7 mouse cellular contexts compared by ENCODE assay signal in genomic region chr16:89991701-89992152, GRCm38 (mm10).
DNase-seq lines count a peak whose midpoint lies in the region; ATAC-seq and TF ChIP-seq lines count a peak whose summit lies in the region.

No protein-coding gene starts in this region.

- 0 out of 2 replicates have a peak, but pooled peaks cover 9% of the 10 kb centered on the region for H3K36me3 ChIP-seq in limb, embryonic 14.5 days (ENCODE audit: control insufficient read depth, insufficient read depth, low read length)
- H3K36me3 ChIP-seq in forebrain, embryonic 15.5 days = no peaks in the 10 kb centered on the region
- peaks cover 7% of the 10 kb centered on the region for H3K36me3 ChIP-seq in forebrain, embryonic 12.5 days (replicated peaks)

- no peak overlapping the region for H3K4me3 ChIP-seq in limb, embryonic 14.5 days (replicated peaks; ENCODE audit: low read length)
- no peak overlapping the region for H3K4me3 ChIP-seq in forebrain, embryonic 15.5 days
- no peak overlapping the region for H3K4me3 ChIP-seq in forebrain, embryonic 12.5 days (replicated peaks)

- no peaks in the 10 kb centered on the region for H3K27me3 ChIP-seq in limb, embryonic 14.5 days (ENCODE audit: control insufficient read depth, insufficient read depth, low read length)
- H3K27me3 ChIP-seq in forebrain, embryonic 15.5 days = no peaks in the 10 kb centered on the region
- H3K27me3 ChIP-seq in forebrain, embryonic 12.5 days = no peaks in the 10 kb centered on the region

- no peak overlapping the region for H3K9ac ChIP-seq in limb, embryonic 14.5 days (ENCODE audit: low read depth, low read length, severe bottlenecking)
- no peak overlapping the region for H3K9ac ChIP-seq in forebrain, embryonic 15.5 days (replicated peaks)
- no peak overlapping the region for H3K9ac ChIP-seq in forebrain, embryonic 12.5 days

- H3K9me3 ChIP-seq in limb, embryonic 14.5 days (ENCODE audit: control insufficient read depth, low read length) = no peaks in the 10 kb centered on the region
- H3K9me3 ChIP-seq in forebrain, embryonic 15.5 days = no peaks in the 10 kb centered on the region
- H3K9me3 ChIP-seq in forebrain, embryonic 12.5 days = 0 out of 2 replicates have a peak, but pooled peaks cover 7% of the 10 kb centered on the region

- H3K4me1 ChIP-seq in limb, embryonic 14.5 days (ENCODE audit: control insufficient read depth, insufficient read depth, low read length) = peaks cover 15% of the 10 kb centered on the region
- H3K4me1 ChIP-seq in forebrain, embryonic 15.5 days = peaks cover 11% of the 10 kb centered on the region
- H3K4me1 ChIP-seq in forebrain, embryonic 12.5 days = peaks cover 7% of the 10 kb centered on the region

- peak overlapping the region; percentile 43; the same call in 1 of the 2 replicates for H3K27ac ChIP-seq in limb, embryonic 14.5 days (replicated peaks; ENCODE audit: low read depth, low read length)
- H3K27ac ChIP-seq in forebrain, embryonic 15.5 days (replicated peaks) = no peak overlapping the region
- H3K27ac ChIP-seq in forebrain, embryonic 12.5 days = no peak overlapping the region

- DNase-seq in urinary bladder, postnatal 14 days (ENCODE audit: low spot score) = peak; percentile 46
- no peak for DNase-seq in urinary bladder, postnatal 10 days (ENCODE audit: low spot score)
- DNase-seq in heart, adult 18-20 months = peak; percentile 76 to 86
- peak; percentile 81 for DNase-seq in limb, embryonic 14.5 days (ENCODE audit: low spot score)

- no peak overlapping the region for H3K4me2 ChIP-seq in limb, embryonic 14.5 days (replicated peaks; ENCODE audit: low read depth, low read length, severe bottlenecking)
- no peak overlapping the region for H3K4me2 ChIP-seq in forebrain, embryonic 15.5 days (replicated peaks)
- no peak overlapping the region for H3K4me2 ChIP-seq in forebrain, embryonic 12.5 days

- WGBS in limb, embryonic 14.5 days = 30% methylated on average over 12 of the region's 12 CpGs
- 82% methylated on average over 12 of the region's 12 CpGs for WGBS in forebrain, embryonic 15.5 days
- 87% methylated on average over 12 of the region's 12 CpGs for WGBS in forebrain, embryonic 12.5 days

- ATAC-seq in limb, embryonic 14.5 days (ENCODE audit: low FRiP score, low read depth) = peak; percentile 84
- ATAC-seq in inflammation-experienced regulatory T-cells, adult 6 months = no peak
- ATAC-seq in forebrain, embryonic 15.5 days (replicated peaks) = no peak
- ATAC-seq in forebrain, embryonic 12.5 days (ENCODE audit: low FRiP score) = no peak

- TF ChIP-seq POLR2A in limb, embryonic 14.5 days (IDR thresholded peaks at IDR 0.05; ENCODE audit: borderline replicate concordance, extremely low read depth, insufficient read depth, insufficient read length) = no peak
